Mouse (Mus musculus) frontal cortex, adult (tissue): ENCODE data around the gene Tfap2a.

Source experiments
- ATAC-seq: cut with Nextera tagmentation; 2 replicates; pipeline ENCODE4 v1.9.2; 2017; ENCODE audit warnings: mild to moderate bottlenecking, moderate library complexity, mixed read lengths; ENCODE audit not compliant: low TSS enrichment

The Tfap2a gene

DNA sequence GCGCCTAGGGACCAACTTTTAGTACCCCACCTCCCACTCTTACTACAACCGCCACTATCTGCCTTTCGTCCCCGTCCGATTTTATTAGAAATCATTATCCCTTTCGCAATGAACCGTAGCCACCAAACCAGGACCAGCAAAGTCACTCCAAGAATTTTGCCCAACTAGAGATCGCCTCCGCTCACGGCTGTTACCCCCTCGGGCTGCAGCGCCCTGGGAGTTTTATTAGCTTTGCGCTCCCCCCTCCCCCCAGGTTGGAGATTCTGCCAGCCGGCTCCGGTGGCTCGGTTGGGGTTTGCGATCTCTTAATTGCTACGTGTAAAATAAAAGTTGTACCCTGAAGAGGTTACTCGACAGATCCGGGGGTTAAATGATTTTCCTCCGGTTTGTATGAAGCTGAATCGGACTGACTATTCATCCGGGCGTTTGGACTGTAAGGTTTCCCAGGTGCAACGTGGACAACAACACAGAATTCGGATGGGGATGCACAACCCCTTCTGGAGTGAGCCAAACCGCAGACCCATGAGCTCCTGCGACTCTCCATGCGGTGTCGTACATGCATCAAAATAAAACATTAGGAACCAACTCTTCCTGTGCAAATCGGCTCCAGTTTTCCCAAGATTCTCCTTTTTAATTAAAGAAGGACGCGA is 3.7 kb downstream of the Tfap2a start:
- no peak for ATAC-seq

- no peak for ATAC-seq
Measured at GRCm38 (mm10) chr13:40733542-40734151, 4.5 kb downstream of the Tfap2a start.

DNA sequence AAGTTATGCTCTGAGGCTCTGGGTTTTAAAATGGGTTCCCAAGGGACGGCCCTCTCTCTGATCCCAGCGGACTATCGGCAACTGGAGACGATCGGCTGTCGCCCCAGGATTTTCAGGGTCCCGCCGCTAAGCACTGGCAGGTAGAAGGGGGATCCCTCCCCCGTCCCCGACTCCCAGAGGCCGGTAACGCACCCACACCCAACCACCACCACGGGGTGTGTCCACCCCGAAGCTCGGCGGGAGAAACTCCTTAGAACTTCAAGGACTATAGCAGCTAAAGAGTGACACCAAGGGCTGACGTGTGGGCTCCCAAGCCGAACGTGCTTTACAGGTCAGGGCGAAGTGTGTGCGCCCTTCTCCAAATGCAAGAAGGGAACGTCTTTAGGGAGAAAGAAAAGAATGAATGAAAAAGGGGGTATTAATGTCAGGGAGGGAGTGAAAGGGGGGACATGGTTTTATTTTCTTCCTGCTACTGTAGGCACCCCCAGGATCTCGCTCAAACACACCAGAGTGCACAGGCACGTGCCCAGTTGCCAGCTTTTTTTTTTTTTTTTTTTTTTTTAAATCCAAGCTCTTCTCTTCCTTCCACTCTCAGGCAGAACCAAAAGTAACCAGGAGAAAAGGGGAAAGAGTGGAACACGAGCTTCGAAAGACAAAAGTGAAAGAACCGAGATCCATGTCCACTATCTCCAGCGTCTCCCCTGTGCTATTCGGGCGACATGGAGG is 5.2 kb downstream of the Tfap2a start:
- no peak for ATAC-seq

DNA sequence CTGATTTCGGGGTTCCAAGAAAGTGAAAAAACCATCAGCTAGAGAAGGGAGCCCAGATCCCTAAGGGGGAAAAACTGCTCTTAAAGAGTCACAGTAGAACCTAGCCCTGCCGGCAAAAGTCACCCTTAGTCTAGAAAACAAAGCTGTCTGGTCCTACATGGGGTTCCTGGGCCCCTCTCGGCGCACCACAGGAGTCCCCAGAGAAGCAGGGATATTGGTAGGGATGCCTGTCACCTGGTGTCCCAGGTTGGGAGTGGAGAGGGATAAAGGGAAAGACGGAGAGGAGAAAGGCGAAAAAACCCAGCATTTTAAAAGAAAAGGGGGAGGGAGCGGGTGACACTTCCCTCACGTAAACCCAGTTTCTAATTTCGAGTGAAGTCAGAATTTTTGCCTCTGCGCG is 6.1 kb downstream of the Tfap2a start:
- no peak for ATAC-seq

DNA sequence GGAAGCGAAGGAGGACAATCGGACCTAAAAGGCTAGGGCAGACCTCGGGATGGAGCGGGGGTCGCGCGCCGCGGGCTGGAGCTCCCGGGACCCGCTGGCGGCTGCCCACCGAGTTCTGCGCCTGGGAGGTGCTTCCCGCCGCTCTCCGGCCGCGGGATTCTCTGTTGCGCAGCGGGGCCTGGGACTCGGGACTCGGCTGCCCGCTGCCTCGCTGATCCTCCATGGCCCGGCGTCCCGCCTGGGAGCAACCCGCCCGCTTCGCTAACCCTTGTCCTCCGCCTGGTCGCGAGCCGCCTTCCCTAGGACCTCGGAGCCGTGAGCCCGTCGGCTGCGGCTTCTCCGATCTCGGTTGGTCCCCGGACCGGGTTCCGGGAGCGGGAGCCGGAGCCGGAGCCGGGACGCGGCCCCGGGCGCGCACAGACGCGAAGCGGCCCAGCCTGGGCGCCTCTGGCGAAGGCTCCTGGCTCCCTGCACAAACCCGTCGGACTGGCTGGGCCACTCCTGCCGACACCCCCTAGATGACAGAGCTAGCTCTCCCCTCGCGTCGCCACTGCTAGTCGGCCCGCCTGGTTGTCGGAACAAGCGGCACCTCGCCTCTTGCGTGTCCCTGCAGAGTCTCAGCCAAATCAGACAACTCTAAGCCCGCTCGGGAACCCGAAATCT is 6.9 kb downstream of the Tfap2a start:
- ATAC-seq = no peak

- ATAC-seq = no peak
Measured at GRCm38 (mm10) chr13:40730651-40731178, 7.5 kb downstream of the Tfap2a start.

DNA sequence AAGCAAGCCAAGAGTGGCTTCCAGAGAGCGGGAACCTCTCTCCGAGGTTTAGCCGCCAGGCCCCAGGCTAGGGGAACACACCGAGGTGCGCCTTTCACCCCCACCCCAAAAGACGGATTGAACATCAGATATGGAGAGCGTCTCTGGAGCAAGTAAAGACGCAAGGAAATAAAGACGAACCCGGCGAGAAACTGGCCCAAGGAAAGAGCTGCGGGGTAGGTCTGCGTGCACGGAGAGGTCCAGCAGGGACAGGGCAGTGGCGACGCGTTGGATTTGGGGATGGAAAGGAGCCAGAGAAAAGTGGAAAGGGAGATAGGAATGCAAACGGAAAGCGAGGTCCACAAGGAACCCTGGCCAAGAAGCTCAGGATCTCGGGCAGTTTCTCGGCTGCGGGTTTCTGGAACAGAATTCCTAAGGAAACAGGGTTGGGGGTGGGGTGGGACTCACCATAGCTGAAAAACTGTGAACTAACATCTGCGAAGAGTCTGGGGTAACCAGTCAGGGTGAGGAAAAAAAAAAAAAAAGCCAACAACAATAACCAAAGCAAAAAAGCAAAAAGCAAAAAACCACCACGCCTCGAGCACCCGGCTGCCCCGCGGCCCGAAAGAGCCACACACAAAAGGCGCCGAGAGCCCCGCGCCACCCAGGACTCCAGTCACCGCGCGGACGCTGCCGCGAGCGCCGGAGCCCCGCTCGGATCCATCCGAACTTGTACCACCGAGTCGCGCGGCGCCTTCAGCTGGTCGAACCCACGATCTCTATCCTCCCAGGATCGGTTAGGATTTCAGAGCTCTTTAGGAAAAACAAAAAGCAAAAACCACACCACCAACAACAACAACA is 8.4 kb downstream of the Tfap2a start:
- no peak for ATAC-seq

DNA sequence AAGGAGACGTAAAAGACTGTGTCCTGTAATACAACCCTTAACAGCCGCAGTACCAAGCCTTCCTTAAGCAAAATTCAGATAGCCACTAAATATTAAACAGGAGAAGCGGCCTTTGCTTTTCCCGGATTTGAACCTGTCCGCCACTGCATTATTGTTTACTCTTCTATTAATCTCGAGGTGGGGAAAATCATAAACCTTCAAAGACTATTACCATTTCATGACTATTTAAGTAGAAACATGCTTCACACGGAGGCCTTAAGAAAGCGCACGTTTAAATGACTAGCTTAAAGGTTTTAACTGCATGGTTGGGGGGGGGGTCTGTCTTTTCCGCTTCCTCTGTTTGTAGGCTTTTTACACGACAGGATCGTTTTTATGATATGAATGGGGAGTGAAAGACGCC is 9.1 kb downstream of the Tfap2a start:
- ATAC-seq = no peak

GRCm38 (mm10) chr13:40728626-40728990 is 9.6 kb downstream of the Tfap2a start:
- no peak for ATAC-seq

GRCm38 (mm10) chr13:40727731-40728625 is 10.2 kb downstream of the Tfap2a start:
- ATAC-seq = no peak

- ATAC-seq = no peak
Measured at GRCm38 (mm10) chr13:40725924-40726323, 12.3 kb downstream of the Tfap2a start.

GRCm38 (mm10) chr13:40723598-40723920 is 14.6 kb downstream of the Tfap2a start:
- ATAC-seq = no peak

GRCm38 (mm10) chr13:40722741-40723597 is 15.2 kb downstream of the Tfap2a start:
- ATAC-seq = peak; percentile 67

- no peak for ATAC-seq
Measured at GRCm38 (mm10) chr13:40719741-40720082, 18.5 kb downstream of the Tfap2a start.

DNA sequence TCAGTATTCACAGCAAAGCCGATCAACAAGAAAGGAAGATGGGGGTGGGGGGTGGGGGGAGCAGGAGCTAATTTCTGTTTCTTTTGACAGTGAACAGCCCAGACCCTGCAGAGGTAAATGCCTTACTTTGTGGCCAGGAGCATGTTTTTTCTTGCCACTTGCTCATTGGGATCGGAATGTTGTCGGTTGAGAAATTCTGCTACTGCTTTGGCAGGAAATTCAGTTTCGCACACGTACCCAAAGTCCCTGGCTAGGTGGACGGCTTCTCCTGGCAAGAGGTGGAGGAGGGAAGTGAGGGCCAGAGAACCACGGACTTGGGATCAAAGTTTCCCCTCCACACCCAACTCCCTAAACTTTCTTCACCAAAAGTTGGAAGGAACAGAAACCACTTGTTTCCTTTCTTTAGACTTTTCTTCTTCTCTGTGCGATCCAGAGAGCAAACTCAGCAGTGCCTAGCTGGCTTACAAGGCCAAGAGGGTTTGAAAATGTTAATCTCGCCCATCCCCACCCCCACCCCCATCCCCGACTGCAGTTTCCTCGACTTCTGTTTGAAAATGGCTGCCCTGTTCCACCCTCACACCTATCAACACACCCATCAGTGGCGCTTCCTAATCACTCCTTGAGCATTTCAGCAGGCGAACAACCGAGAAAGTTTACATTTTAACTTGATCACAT is 19.0 kb downstream of the Tfap2a start:
- no peak for ATAC-seq

DNA sequence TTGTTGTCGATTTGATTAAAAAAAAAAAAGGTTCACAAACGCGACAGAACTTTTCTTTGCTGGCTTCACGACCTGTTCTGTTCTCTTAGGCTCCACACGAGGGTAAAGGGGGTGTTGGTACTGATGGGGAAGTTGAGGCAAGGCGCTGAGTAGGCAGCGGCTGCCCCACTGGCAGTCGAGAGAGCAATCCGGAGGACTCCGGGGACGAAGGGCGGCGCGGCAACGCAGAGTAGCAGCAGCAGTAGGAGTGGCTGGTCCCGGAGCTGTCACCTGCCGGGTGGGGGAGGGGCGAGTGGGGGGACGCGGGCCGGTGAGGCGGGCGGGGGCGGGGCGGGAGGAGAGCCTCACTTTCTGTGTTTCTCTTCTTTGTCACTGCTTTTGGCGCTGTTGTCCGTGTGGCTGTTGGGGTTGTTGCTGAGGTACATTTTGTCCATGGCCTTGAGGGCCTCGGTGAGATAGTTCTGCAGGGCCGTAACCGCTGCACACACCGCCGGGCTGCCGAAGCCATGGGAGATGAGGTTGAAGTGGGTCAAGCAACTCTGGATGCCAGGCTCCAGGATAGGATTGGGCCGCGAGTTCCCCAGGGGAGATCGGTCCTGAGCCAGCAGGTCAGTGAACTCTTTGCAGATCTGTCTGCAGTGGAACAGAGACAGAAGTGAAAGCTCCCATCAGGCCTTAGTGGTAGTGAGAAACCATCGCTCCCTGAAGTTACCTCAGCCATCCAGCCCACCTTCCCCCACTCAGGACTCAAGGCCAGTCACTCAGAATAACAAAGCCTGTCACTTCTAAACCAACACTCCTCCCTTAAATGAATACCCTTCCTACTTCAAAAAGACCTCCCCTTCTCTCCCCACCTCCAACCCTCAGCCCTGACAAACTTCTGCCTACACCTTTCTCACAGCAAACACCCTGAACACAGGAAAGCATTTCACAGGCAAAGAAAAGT is 21.1 kb downstream of the Tfap2a start:
- ATAC-seq = no peak

- no peak for ATAC-seq
Measured at GRCm38 (mm10) chr13:40714531-40714930, 23.6 kb downstream of the Tfap2a start.

DNA sequence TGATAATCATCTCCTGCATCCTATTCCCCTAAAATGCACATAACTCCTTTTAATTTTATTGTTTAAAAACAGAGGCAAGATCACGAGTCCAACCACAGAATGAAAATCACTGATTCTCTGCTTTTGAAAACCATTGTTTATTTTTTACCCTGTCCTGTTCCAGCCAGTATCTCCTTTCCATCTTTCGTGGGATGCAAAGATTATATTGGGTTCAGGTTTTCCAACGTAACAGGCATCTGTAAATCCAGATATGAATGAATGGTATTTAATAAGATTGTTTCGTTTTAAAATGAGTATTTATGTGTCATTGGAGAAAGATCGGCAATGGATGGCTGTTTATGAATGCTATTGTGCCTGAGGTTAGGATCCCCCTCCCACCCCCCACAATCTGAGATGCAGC is 24.5 kb downstream of the Tfap2a start:
- ATAC-seq = no peak
